Mouse (Mus musculus) left cerebral cortex, adult 9 months (tissue): ENCODE results near the gene Clrn1.
"Not testable (repeated sequence)": the region's sequence is repeated elsewhere in the genome, so short reads cannot be mapped to it uniquely, and the experiment has no call there.

Source experiments
- DNase-seq, 2 experiments: peaks; one replicate each; pipeline ENCODE4 v3.0.0; 2022; ENCODE audit warnings: low spot score in 2 of 2

The Clrn1 gene

DNA sequence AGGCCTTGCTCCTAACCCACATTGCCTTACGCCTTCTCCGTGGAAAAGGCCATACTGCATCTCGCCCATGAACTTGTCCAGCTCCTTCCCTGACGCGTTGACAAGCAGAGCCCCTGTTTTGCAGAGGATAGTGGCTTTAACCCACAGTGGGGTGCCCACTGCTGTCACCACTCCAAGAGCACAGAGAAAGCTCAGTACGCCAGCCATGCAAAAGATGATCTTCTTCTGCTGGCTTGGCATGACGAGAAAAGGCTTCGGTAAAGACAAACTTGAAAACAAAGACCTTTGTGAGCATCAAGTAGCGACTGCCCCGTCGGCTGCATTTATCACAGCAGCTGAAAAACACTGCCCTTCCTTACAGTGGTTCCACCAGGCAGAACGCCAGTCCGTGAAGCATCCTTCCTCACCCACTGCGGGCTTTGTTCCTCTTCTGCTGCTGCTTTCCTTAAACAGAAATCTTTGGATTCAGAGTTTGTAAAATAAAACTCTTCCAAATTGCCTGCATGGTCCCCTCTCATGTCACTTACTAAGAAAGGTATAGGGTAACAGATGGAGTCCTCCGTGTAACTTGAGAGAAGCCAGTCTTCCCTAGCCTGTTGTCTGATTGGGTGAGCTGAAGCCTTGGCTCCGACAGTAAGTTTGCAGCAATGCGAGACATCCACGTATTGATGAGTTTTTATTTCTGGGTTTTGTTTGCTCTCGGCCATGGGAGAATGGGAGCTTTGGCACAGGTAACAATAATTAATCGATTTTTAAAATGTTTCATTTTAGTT is at the start of gene Clrn1:
Gene Clrn1, minus strand, starts transcription at position 540 of the 773 bp plus-strand sequence.
- DNase-seq = no peak

DNA sequence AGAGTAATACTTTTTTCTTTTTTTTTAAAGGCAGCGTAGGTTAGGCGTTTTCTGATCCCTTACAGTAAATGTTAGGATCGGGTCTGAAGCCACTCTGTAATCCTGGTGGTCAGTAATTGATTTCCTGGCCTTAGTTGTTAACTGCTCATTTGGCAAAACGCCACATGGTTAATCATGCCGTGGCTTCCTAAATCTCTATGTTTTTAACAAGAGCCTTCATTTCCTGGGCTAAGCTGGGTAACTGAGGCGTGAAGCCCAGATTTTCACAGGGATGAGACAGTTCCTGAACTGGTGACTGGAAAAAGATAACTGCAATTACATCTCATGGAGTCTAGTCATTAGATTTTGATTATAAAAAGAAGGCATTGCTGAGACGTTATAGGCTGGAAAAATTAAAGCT is 38.9 kb upstream of the Clrn1 start:
- no peak for DNase-seq

DNA sequence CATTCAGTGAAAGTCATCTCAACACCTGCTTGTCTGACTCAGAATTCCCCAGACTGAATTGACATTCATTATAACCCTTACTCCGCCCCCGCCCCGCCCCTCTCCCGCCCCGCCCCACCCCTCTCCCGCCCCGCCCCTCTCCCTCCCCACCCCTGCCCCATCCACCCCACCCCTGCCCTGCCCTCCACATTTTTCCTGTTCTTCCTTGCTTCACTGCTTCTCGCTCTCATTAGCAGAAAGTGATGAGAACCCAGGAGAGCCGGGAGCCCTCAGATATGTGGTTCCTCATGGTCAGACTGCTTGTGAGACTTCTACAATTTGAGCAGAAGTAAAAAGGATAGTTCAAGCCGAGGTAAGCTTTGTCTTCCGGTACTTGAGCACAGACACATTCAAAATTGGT is 38.0 kb upstream of the Clrn1 start:
- no peak for DNase-seq

DNA sequence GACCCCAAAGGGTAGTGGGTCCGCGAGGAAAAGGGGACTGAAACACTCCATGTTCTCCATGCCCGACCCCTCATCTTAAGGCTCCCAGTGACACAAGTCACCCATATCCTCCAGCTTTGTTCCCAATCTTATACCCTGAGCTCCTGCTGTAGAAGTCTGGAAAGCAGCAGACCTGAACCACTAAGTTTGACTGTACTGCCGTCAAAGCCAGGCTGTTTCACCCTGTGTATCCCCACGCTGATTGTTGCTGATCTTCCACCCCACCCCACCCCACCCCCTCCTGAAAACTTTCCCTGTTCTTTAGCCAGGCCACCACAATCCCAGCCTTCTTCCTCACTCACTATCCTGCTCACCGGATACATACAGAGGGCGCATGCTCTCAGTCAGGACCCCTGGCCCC is 37.5 kb upstream of the Clrn1 start:
- no peak for DNase-seq

DNA sequence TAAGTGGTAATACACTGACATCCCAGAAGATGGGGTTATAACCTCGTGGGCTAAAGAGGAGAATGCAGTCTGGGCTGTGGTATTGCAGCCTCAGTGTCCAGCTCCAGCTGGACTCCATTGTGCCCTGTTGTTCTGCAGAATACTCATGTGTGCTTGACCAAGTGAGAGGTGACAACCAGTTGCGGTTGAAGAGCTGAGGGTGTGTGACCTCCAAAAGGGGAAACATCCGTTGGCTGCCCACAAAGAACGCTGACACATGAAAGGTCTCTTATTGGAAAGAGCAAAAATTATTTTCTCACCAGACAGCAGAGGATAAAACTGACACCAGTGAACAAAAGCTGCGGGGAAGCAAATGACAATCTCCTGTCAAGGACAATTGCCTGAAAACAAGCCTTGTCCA is 36.2 kb upstream of the Clrn1 start:
- DNase-seq = no peak

DNA sequence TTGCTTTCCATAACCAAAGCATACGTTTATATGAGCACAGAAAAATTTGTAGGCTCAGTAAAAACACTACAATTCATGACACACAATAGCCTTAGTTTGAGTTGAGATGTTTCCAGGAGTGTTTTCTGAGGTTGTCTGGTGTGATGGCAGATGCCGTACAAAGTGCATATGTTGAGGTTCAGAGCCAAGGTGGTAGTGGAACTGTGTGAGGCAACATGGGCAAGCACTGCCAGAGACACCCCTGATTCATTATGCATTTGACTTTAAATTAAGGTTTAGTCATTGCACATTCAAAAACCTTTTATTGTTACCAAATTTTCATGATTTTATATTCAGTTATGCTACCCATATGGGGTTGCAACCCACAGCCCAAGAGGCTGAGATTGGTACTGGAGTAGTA is 19.5 kb upstream of the Clrn1 start:
- no peak for DNase-seq

DNA sequence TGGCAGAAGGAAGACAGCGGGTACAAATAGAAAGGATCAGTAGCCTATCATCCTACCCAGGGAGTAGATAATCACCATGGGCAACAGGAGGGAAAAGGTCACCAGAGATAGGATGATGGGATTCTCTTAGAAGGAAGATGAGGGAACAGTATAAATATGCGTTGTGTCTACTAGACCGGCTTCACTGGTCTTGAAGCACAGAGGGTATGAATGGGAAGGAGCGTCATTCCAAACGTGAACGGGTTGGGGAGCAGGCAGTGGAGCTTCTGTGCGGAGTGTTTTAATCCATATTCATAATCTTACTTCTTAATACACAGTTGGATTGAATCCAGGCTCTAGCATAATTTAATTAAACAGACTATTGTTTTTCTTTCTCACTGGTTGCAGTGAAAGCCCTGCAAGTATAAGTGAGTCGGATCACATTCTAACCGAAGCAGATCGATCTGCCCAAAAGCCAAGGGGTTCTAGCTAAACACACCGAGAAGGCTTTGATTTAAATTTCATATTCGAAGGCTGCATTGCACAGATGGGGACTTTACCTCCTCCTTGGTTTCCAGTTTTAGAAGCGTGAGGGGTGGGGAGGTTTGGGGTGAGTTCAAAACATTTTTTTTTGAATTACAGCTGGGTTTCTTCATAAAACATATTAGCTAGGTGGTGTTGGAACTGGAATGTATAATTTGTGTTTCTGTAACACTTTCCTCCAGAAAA is 17.1 kb upstream of the Clrn1 start:
- DNase-seq = no peak

DNA sequence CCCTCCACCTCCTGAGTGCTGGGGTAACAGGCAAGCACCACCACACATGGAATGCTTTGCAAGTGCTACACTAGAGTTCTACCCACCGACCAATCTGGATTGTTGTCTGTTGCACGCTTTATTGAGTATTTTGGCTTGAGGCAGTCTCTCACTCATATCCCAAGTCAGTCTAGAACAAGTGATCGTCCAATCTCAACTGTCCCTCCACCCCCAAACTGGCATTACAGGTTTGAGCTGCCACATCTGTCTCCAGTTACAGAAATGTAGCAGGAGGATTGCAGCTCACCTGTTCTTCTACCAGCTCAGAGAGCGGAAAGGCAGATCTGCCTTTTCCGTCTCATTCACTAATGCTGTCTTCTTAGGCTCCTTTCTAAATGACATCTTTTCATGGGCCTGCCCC is 10.0 kb upstream of the Clrn1 start:
- no peak for DNase-seq

DNA sequence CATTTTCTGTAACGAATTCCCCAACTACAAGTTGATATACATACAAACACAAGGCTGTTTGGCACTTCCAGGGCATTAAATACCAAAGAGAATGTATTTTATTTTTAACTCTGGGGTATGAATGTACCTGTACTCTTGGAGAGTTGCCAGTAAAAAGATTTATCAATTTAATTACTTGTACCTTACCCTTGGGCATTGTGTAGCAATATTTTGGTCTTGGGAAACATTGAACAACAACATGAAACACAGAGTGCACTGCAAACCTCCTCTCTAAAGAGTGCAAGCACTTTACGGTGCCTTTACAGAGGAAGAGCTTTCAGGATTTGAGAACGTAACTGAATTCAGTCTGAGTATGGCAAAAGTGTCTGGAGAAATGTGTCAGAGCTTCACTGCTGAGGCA is 9.4 kb upstream of the Clrn1 start:
- no peak for DNase-seq

DNA sequence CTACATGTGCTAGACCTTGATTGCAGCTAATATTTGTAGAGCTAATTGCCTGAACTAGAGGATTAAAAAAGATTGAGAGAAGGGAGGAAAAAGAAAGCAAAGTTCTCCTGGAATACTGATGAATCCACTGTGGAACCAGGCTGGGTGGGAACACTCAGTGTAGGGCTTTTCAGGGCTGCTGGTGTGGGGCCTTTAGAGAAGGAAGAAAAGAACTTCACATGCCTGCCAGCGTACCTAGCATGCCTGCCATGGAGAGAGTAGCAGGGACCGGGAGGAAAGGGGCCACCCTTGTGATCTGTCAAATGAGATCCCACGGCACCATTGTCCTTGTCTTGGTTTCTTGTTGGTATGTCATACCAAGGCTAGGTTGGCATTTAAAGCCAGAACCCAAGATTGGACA is 4.5 kb upstream of the Clrn1 start:
- DNase-seq = no peak

DNA sequence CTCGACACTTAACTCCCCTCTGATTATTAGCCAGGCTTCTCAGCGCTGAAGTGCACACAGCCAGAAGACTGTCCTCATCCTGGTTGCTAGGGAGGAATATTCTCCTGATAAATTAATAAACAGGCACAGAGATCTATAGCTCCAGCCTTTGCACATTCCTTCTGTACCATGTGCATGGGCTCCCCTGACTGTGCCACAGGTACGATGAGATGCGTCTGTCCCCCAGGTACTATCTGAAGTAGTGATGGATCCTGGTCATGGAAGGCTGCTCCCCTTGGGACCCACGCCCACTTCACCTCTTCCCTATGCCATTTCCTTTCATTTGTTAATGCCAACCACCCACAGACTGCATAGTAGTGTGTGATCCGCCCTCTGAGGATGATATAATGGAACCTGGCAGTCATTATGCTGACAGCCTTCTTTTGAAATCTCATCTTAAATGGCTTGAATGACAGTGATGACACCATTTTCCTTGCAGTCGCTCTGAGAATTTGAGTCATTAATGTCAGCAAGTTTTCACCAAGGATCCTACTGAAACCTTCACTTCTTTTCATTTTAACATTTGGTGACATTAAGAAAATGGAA is 3.1 kb upstream of the Clrn1 start:
- peak in 1 of 2 experiments; percentile 27 for DNase-seq

DNA sequence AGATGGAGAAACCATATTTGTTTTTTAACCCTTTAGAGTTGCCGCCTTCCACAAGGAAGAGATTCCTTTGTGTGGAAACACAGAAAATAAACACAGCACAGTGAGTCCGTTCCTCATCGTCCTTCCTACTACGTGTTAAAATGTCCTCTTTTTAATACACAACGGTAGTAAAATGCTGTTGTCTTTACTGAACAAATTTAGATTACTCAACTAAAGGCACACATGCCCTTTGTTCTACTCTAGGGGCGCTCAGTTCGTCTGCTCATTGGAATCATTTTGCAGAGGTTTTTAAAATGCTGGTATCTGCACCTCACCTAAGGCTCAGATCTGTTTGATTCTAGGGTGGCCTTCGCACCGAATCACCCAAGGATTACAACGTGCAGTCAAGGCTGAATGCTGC is 2.6 kb upstream of the Clrn1 start:
- no peak for DNase-seq

DNA sequence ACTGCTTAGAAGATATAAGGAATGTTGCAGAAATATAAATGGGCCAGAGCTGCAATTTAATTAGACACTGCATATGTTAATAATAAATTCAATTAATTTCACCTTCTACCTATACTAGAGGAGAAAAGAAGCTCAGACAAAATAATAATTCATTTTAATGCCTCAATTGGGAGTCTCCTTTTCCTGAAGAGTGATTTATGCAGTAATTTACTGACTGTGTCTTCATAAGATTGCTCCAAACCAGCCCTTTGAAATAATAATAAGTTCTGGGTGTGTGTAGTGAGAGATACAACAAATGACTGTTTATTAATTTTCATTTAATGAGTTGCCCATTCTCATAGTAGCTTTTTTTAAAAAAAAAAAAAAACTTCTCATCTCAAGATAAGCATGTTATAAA is 1.6 kb downstream of the Clrn1 start:
- no peak for DNase-seq

DNA sequence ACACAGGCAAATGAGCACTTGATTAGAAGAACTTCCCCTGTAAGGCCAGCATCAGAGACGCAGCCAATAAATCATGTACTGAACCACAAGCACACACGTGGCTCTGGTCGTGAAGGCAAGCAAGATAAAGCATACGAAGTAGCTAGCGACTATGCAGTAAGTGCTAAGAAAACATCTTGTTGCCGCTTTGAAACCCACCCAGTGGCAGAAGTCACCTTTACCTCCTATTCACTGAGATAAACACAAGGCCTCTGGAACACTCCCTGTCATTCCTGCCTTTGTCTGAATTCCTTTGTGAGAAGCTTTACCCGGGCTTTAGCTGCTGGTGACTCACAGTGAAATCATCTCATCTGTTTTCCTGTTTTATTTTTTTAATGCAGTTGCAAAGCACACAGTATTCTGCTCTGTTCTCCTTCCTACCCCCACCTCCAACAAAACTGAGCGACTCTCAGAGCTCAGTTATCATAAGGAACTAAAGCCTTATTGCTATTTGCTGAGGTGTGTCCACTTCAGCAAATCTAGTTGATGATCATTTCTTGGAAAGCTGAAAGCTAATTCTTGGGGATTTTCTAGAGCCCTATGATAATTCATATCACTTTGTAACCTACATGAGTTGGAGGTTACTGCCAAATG is 2.1 kb downstream of the Clrn1 start:
- peak; percentile 17 to 18 for DNase-seq

DNA sequence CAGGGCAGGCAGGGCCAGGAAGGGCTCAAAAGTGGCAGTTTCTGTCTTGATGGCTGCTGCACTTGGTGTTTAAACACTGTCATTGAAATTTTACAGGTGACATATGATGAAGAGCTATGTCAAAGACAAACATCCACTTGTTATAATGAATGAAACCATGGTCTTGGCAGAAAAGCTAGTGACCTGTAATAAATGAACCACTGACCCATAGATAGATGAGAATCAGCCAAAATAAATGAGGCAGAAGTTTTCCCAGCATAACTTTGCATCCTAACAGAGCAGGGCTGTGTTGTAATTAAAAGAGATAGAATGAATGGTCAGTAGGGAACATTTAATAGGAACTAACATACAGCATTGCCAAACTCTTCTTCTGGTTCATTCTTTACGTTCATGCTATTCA is 4.1 kb downstream of the Clrn1 start:
- no peak for DNase-seq

DNA sequence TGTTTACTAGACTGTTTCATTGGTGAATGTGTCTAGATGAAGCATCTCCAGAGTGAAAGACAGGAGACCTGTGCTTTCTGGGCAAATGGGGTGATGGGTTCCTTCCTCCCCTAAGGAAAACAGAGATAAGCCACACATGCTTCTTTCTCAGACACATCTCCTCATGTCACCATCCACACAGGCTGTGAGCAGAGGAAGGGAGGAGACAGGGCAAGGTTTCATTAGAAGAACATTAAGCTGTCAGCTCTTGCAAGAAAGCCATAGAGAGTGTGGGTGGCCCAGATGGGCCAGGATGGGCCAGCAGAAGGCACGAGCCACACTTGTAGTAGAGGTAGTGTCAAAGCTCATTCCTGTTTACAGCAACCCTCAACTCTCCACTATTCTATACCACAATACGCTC is 5.0 kb downstream of the Clrn1 start:
- no peak for DNase-seq

DNA sequence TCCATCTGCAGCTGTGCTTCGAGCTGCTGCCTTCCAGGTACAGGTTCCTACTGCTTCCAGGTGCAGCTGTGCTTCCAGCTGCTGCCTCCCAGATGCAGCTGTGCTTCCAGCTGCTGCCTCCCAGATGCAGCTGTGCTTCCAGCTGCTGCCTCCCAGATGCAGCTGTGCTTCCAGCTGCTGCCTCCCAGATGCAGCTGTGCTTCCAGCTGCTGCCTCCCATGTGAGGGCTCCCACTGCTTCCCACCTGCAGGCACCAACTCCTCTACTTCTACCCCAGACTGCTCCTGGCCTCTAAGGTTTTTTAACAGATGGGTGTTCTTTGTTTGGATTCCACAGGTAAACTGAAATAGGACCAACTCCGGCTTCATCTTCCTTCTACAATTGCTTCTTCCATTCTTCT is 13.3 kb downstream of the Clrn1 start:
- DNase-seq = not testable (repeated sequence)

DNA sequence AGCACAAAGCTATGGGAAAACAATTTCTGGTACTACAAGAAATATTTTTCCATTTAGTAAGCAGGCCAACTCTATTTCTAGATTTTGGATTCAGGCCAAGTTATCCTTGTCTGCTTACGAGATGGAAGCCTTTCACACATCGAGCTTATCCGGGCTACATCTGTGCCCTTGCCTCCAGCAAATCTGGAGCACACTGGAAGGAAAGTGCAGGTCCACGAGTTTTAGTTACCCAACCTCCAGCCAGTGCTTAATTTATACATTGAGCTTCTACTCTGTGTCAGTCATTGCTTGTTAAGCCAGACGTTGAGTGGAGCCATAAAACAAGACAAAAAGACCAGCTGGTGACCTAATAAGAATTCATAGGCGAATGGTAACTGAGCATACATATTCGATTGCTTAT is 19.4 kb downstream of the Clrn1 start:
- DNase-seq = peak in 1 of 2 experiments; percentile 8

DNA sequence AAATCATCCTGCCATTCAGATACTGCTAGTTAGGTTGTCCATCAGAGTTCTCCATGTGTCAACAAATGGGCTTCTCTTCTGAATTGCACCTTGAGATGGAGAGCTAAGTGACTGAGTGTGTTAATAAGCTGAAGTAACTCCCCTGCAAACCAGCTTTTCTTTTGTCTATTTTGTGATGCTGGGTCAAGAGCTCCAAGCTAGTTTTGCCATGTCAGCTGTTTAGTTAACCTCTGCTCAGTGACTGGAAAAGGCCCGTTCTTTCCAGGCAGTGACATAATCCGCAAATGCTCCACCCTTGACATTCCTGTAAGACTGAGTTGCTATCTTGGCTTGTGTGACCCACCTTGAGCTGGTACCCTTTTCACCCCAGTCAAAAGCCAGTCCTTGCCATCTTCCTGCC is 22.2 kb downstream of the Clrn1 start:
- DNase-seq = no peak

DNA sequence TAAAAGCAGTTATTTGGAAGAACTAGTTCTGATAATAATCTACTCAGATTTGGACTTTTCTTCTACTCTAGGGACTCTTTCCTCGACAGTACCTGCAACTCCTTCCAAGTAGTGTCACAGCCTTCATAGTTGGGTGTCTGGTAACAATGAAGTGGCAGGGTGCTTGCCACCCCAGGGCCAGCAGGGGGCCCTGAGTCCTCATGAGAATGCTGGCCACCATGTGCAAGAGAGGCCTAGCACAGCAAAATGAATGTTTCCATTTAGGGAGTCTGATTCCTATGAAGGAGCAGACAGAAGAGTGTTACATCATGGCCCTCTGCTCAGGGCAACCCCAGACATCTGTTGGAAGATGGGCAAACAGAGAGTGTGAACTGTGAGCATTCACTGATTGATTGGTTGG is 41.7 kb downstream of the Clrn1 start:
- peak in 1 of 2 experiments; percentile 10 for DNase-seq

DNA sequence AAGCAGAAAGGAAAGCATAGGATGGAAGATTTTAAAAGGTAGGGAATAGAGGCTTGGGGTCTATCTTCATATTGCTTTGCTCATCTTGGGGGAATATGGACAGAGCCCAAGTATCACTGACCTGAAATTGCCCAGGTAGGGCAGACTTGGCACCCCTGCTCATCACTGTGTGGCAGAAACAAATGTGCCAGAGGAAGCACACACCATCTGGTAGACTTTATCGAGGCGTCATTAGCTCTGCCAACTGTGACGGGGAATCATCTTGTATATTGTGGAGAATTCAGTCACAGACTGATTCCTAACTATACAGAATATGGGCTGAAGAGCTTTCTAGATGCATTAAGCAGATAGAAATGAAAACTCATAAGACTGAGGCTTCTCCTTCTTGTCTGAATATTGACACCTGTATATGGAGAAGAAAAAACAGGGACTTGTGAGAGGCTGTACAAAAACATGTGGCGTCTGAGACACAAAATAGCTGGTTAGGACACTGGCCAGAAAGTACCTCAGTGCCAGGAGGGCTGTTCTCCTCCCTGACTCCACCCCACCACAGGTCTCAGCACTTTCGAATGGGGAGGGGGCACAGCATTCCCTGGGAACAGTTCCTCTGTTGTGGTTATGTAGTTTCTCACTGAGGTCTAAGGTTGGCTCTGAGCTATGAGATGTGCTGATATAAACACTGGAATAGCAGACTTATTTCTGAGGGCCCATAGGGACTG is 51.5 kb downstream of the Clrn1 start:
- DNase-seq = no peak

DNA sequence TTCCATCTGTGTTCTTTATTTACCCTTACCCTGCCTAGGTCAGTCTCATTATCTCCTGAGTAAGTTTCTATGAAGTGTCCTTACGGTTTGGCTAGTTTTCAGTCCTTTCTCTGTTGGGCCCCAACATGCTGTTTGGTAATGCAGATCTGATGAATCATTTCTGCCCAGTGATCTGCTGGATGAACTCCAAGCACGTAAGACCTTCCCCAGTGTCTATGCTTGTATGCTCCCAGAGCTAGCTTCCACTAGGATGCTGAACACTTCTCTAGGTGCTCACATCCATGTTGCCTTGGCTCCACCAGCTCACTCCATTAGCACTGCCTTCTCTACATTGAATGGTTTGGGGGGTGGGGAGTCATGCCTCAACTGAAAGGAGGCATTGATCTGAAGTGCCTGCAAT is 52.3 kb downstream of the Clrn1 start:
- DNase-seq = no peak
